Mouse (Mus musculus) testis, postnatal 14 days (tissue): ENCODE results near the gene Olfr1511.
"Not testable (repeated sequence)": the region's sequence is repeated elsewhere in the genome, so short reads cannot be mapped to it uniquely, and the experiment has no call there.

Source experiments
- DNase-seq: peaks from one replicate; pipeline ENCODE4 v3.0.0; 2021; ENCODE audit warnings: low spot score

Olfr1511 gene

DNA sequence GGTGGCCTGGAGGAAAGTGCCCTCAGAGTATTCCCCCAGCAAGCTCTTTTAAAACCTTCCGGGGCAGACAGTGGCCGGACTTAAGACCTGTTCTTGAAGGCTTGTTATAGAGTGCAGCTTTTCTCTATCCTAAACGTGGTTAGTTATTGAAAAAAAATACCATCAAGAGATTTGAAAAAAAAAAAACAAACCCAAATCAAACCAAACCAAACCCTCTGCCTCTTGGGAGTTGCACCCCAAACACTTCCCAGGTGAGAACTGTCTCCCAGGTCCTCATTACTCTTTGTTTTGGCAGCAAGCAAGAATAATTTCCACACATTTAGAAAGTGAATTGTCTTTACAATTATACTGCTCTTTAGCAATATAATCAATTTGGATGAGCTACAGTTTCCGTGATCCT lies at the start of gene Olfr1511:
Olfr1511 (minus strand) TSS at position 101 of the 400 bp plus-strand sequence.
- no peak for DNase-seq

DNA sequence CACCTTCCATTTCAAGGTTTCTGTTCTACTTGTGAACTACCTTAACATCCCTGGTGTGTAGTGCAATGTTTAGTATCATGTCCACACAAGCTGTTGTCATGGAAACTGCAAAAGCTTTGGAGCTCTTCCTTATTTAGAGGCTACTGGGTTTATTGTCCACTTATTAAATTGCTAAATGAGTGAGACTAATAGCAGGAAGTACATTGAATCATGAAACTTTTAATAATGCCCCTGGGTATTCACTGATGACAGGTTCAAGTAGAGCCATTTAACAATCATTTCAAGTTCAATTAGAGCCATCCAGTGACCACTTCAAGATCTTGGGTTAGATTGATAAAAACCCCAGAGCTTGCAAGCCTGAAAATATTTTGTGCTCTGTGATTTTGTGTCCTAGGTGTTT lies 45.5 kb upstream of the Olfr1511 start, which contains the start of gene Olfr1509:
Olfr1509 (plus strand) TSS at position 301 of the 400 bp plus-strand sequence.
- DNase-seq: no peak

DNA sequence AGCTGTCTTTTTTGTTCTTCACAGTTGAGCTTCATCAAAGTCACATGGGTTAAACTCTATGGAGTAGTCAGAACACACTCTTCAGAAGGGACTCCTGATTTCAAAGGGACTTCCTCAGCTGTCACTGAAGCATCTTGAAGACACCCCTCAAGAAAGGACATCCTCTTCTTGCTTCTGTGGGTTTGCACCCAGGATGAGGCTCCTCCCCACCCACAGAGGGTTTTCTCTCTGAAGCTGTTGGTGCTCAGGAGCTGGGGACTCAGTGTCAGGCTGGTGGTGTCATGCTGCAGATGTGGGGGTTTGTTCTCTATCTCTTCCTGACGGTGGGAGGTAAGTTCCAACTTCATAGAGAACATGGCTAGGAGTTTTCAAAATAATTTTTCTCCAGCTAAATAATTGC lies 30.5 kb upstream of the Olfr1511 start:
- DNase-seq: no peak

DNA sequence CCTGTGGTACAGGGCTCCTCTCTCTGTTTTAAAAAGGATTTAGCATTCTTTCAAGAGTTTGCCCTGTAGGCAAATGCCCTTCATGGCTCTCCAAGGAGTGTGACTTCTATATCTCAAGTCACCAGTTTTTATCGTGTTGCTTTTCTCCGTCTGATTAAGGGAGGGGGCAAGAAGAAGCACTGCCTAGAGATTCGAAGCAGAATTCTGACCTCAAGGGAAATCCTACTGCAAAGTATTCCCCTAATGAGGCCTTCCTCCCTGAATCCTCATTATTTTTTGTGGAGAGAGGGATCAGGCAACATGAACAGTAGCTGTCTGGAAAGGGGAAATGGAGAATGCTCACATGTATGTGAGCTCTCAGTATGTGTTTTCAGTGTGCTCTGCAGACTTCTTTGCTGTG lies 17.1 kb upstream of the Olfr1511 start, which contains the start of gene Olfr1510:
Olfr1510 (minus strand) TSS at position 101 of the 400 bp plus-strand sequence.
- no peak for DNase-seq

DNA sequence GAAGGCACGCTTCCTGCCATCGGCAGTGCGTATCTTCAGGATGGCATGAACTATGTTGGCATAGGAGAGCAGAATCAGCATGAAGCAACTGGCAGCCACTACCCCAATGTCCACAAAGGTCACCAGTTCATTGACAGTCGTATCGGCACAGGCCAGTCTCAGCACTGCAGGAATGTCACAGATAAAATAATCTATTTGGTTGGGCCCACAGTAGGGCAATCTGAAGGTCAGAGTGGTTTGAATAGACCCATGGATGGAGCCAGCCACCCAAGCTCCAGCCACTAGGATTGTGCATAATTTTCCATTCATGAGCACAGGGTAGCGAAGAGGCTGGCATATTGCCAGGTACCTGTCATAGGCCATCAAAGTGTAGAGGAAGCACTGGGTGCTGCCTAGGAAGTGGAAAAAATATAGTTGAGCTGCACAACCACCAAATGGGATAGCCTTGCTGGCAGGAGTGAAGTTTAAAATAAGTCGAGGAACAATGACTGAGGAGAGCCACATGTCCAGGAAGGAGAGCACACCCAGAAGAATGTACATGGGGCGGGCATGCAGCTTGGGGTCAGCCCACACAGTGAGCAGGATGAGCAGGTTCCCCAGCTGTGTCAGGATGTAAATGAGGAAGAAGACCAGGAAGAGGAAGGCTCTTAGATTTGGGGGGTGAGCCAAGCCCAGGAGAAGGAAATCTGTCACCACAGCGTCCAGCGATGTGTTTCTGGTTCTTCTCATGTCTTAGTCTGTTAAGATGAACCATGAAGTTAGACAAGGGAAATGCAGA lies 13.2 kb upstream of the Olfr1511 start:
- not testable (repeated sequence) for DNase-seq

DNA sequence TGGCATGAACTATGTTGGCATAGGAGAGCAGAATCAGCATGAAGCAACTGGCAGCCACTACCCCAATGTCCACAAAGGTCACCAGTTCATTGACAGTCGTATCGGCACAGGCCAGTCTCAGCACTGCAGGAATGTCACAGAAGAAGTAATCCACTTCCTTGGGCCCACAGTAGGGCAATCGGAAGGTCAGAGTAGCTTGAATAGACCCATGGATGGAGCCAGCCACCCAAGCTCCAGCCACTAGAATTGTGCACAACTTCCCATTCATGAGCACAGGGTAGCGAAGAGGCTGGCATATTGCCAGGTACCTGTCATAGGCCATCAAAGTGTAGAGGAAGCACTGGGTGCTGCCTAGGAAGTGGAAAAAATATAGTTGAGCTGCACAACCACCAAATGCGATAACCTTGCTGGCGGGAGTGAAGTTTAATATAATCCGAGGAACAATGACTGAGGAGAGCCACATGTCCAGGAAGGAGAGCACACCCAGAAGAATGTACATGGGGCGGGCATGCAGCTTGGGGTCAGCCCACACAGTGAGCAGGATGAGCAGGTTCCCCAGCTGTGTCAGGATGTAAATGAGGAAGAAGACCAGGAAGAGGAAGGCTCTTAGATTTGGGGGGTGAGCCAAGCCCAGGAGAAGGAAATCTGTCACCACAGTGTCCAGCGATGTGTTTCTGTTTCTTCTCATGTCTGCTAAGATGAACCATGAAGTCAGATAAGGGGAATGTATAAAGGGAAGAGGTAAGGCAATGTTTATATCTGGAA lies 6.9 kb downstream of the Olfr1511 start:
- not testable (repeated sequence) for DNase-seq

DNA sequence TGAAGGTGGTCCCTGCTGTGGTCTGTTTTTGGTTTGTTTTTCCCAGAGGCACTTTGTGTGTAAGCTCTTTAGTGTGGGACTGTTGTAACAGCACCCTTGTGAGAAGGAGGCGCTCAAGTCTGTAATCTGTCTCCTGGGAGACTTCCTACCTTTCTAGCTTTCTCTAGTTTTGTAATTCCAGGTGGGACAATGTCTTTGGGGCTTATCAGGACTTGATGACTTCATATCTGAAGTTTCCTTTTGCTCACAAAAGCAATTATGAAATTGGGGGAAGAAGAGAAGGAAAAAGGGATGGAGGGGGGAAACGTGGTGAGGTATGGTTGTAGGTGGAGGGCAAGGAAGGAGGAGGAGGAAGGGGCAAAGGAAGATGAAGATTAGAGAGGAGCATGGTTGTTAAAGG lies 18.1 kb downstream of the Olfr1511 start, which contains the start of gene Olfr1512:
Olfr1512 (minus strand) TSS at position 101 of the 400 bp plus-strand sequence.
- DNase-seq: no peak

DNA sequence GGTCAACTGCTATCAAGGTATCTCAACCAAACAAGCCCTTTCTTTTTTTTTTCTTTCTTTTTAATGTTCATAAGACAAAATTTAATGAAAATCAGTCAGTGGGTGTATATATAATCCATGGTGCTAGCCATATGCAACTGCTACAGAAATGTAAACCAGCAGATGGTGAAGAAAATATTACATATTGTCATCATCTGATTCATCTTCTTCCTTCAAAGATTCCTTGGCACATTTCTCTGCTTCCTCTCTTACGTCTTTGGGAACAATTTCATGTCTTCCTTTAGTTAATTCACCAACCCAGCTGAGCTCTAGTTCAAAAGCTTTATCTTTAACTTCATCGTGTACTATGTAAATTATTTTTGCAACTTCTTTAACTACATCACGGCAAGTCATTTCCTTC lies 28.4 kb downstream of the Olfr1511 start:
- no peak for DNase-seq

DNA sequence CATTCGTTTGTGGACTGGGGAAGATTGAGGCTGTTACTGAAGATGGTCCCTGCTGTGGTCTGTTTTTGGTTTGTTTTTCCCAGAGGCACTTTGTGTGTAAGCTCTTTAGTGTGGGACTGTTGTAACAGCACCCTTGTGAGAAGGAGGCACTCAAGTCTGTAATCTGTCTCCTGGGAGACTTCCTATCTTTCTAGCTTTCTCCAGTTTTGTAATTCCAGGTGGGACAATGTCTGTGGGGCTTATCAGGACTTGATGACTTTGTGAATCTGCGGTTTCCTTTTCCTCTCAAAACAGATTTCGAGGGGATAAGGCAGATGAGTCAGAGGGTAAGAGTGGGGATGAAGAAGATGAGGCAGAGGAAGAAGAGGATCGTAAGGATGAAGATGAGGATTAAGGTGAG lies 40.9 kb downstream of the Olfr1511 start, which contains the start of gene Olfr1513:
Olfr1513 (minus strand) TSS at position 101 of the 400 bp plus-strand sequence.
- no peak for DNase-seq
